8 mouse cellular contexts compared by ENCODE assay signal in genomic region chr14:100211036-100211825, GRCm38 (mm10).
DNase-seq lines count a peak whose midpoint lies in the region; ATAC-seq and TF ChIP-seq lines count a peak whose summit lies in the region.

No protein-coding gene starts in this region.

- H3K4me1 ChIP-seq in kidney, adult 2 months (ENCODE audit: control insufficient read depth, insufficient read depth, low read length), result 0 out of 2 replicates have a peak, but pooled peaks cover 4% of the 10 kb centered on the region
- 0 out of 2 replicates have a peak, but pooled peaks cover 3% of the 10 kb centered on the region for H3K4me1 ChIP-seq in kidney, embryonic 14.5 days (ENCODE audit: control insufficient read depth, insufficient read depth, low read length)

- intact Hi-C loops in heart, postnatal 10 days (cut with DNase I), result loop anchor here (5.0 kb wide), 1 partner anchor 71 kb away; the partner anchor contains the start of gene Klf12

- TF ChIP-seq CTCF in kidney, adult 2 months (conservative IDR thresholded peaks at IDR 0.05; ENCODE audit: insufficient read depth, insufficient read length, low read depth, low read length), result no peak

- DNase-seq in kidney, adult 2 months, result peak; percentile 73
- peak; percentile 57 for DNase-seq in adrenal gland, postnatal 25 days
- peak; percentile 79 to 84 for DNase-seq in heart, postnatal 10 days
- peak; percentile 82 for DNase-seq in left cerebral cortex, adult 11 months (ENCODE audit: low spot score)

- no peak overlapping the region for H3K4me2 ChIP-seq in kidney, embryonic 14.5 days (replicated peaks; ENCODE audit: low read depth, low read length)

- H3K27ac ChIP-seq in kidney, adult 2 months (ENCODE audit: insufficient read depth, low read depth, low read length), result 0 out of 2 replicates have a peak overlapping the region, but pooled peaks have one; percentile 10
- no peak overlapping the region for H3K27ac ChIP-seq in kidney, embryonic 14.5 days (ENCODE audit: low read depth, low read length)

- WGBS in kidney, adult 2 months, result 52% methylated on average over 11 of the region's 11 CpGs
- 79% methylated on average over 11 of the region's 11 CpGs for WGBS in kidney, embryonic 14.5 days

- no peaks in the 10 kb centered on the region for H3K9me3 ChIP-seq in kidney, embryonic 14.5 days (ENCODE audit: control insufficient read depth, low read length)

- no peaks in the 10 kb centered on the region for H3K36me3 ChIP-seq in kidney, adult 2 months (ENCODE audit: control insufficient read depth, insufficient read depth, low read length)
- no peaks in the 10 kb centered on the region for H3K36me3 ChIP-seq in kidney, embryonic 14.5 days (ENCODE audit: control insufficient read depth, insufficient read depth, low read length)

- H3K4me3 ChIP-seq in kidney, adult 2 months (ENCODE audit: insufficient read depth, low read depth, low read length), result no peak overlapping the region
- no peak overlapping the region for H3K4me3 ChIP-seq in kidney, embryonic 14.5 days (ENCODE audit: low read length)

- no peak for ATAC-seq in kidney, embryonic 14.5 days (ENCODE audit: low FRiP score, low TSS enrichment)
- ATAC-seq in frontal cortex, adult (ENCODE audit: low TSS enrichment), result peak; percentile 71
- peak; percentile 63; the same call in 1 of the 2 replicates for ATAC-seq in monocyte, adult 5-6 weeks (replicated peaks; ENCODE audit: insufficient number of reproducible peaks, low FRiP score, low TSS enrichment, poor library complexity, severe bottlenecking)
- ATAC-seq in erythroid progenitor cell, adult 5-6 weeks (replicated peaks; ENCODE audit: low FRiP score, poor library complexity, severe bottlenecking), result no peak

- no peaks in the 10 kb centered on the region for H3K27me3 ChIP-seq in kidney, adult 2 months (replicated peaks; ENCODE audit: control insufficient read depth, insufficient read depth, low read length)
- H3K27me3 ChIP-seq in kidney, embryonic 14.5 days (ENCODE audit: control insufficient read depth, insufficient read depth, low read length), result no peaks in the 10 kb centered on the region

- no peak overlapping the region for H3K9ac ChIP-seq in kidney, embryonic 14.5 days (ENCODE audit: low read depth, low read length)

- no peak for TF ChIP-seq POLR2A in kidney, adult 2 months (IDR thresholded peaks at IDR 0.05; ENCODE audit: low read depth, low read length)

Comparison
In these comparisons a context has a peak if more than half of its experiments do, and no peak if none do; other contexts are left out.
1. ATAC-seq: peak in frontal cortex, adult (single experiment) and monocyte, adult 5-6 weeks (single experiment); none in kidney, embryonic 14.5 days (single experiment) and erythroid progenitor cell, adult 5-6 weeks (single experiment).
2. Peak in every context shown above with its lines, with median percentiles within 50 percentile points of each other: DNase-seq.